Mouse (Mus musculus) midbrain, postnatal 0 days (tissue): ENCODE measurements around the gene Mtg2. TPM values are rescaled to one million over a fixed set of nuclear protein-coding genes. Genes with fewer than 3 reads are reported as not detected.

Experiments used
- ATAC-seq: fragments of 200-750 bp; cut with Nextera tagmentation; 2 replicates; pipeline ENCODE4 v1.8.0; 2017; ENCODE audit warnings: moderate number of reproducible peaks, mild to moderate bottlenecking, moderate TSS enrichment, moderate library complexity; ENCODE audit not compliant: low FRiP score
- DNase-seq: peaks from one replicate; pipeline ENCODE4 v3.0.0-alpha.2; 2015; ENCODE audit warnings: low spot score
- H3K27ac ChIP-seq: fragments of 300-500 bp; sonication (generic); 2 replicates; pipeline ENCODE4 v1.5.1; 2014; ENCODE audit warnings: low read depth, mild to moderate bottlenecking, low read length, mixed read lengths
- H3K27me3 ChIP-seq: fragments of 300-500 bp; sonication (generic); 2 replicates; pipeline ENCODE4 v1.6.1; 2014; ENCODE audit warnings: low read length, control low read depth, mixed read lengths; ENCODE audit not compliant: insufficient read depth
- H3K36me3 ChIP-seq: fragments of 300-500 bp; sonication (generic); 2 replicates; pipeline ENCODE4 v1.6.1; 2014; ENCODE audit warnings: low read length, control low read depth, mixed read lengths; ENCODE audit not compliant: insufficient read depth
- H3K4me1 ChIP-seq: fragments of 300-500 bp; sonication (generic); 2 replicates; pipeline ENCODE4 v1.6.1; 2014; ENCODE audit warnings: mild to moderate bottlenecking, control low read depth, antibody characterized with exemption, low read length, mixed read lengths; ENCODE audit not compliant: insufficient read depth
- H3K4me2 ChIP-seq: fragments of 300-500 bp; sonication (generic); 2 replicates; pipeline ENCODE4 v1.6.1; 2014; ENCODE audit warnings: low read depth, mild to moderate bottlenecking, low read length, mixed read lengths; ENCODE audit not compliant: poor library complexity, severe bottlenecking
- H3K4me3 ChIP-seq: fragments of 300-500 bp; sonication (generic); 2 replicates; pipeline ENCODE4 v1.5.1; 2014; ENCODE audit warnings: low read depth, mild to moderate bottlenecking, low read length, moderate library complexity
- H3K9ac ChIP-seq: fragments of 300-500 bp; sonication (generic); replicated peaks from 2 replicates; pipeline ENCODE4 v1.6.1; 2014; ENCODE audit warnings: mild to moderate bottlenecking, low read length, moderate library complexity, mixed read lengths; ENCODE audit not compliant: poor library complexity, severe bottlenecking
- H3K9me3 ChIP-seq: fragments of 300-500 bp; sonication (generic); 2 replicates; pipeline ENCODE4 v1.6.1; 2016; ENCODE audit warnings: low read length, control low read depth
- CTCF ChIP-seq: IDR thresholded peaks from 2 replicates; pipeline ENCODE4 v1.5.1; 2016; ENCODE audit warnings: antibody characterized with exemption, mild to moderate bottlenecking
- WGBS: fragments of 180-500 bp; shearing (Covaris S2); extraction: QIAGEN DNeasy Blood & Tissue Kit; methylation state at CpG from one replicate; pipeline ENCODE4 v1.1.7; 2014; 5-methylcytosine and 5-hydroxymethylcytosine counted together
- polyA plus RNA-seq: library from polyadenylated mRNA; unstranded; fragments of >200 nt; fragmentation: Nextera tagmentation; extraction: Ambion mirVana; gene quantifications from 2 replicates; pipeline ENCODE4 v1.2.1, GENCODE M21; 2015
- total RNA-seq: library from RNA; depleted of rRNA; stranded (reverse); fragments of >200 nt; gene quantifications from 2 replicates; pipeline ENCODE4 v1.2.3, GENCODE M21; 2014; rRNA removed

Gene Mtg2
- total RNA-seq, result 18.0 and 21.3 TPM in 2 replicates
- 27.3 and 29.1 TPM in 2 replicates for polyA plus RNA-seq

DNA sequence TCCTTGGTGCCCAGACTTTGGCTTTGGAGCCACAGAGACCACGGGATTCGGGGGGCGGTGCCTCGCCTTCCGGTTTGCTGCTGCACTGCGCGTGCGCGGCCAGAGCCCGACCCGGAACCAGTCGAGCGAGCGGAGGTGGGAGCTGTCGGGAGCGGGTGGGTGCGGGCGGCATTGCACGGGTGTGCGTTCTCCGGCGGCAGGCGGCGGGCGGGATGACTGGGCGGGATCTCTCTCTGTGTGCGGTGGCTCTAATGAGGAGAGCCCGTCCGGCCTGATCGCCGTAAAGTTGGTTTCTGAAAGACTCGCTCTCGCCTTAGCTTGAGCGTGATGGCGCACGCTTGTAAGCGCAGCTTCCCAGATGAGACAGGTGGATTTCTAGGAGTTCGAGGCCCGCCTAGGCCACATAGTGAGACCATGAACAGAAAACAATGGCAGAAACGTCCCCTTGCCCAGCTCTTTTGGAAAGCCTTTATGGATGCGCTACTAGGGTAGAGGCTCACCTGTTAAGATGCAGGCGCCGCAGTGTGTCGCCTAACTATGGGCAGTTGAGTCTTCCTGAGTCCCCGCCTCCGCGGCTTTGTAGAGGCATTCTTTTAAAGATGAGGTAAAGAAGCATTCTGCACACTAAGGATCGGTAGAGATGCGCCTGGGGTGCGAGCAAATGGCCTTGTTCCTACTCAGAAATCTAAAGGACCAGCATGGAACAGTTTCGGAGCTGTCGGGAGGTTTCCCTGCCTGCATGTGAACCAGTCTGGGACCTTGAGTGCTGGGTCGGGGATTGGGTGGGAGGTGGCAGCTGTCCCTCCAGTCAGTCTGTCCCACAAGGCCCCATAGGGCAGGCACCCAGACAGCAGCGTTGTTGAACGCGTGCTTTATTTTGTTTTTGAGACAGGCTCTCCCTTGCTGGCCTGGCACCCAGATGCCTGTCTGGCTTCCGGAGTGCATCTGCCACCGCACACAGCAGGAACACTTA is at the start of gene Mtg2:
Gene Mtg2, plus strand, starts transcription at position 108 of the 973 bp plus-strand sequence.
- Histone ChIP-seq H3K9me3 (no peaks in the 10 kb centered on the region), H3K4me3 (peak within 1 kb of the TSS; percentile 52), H3K27ac (peak within 1 kb of the TSS; percentile 95), H3K27me3 (no peaks in the 10 kb centered on the region), H3K9ac (peak within 1 kb of the TSS; percentile 73), H3K36me3 (peaks cover 20% of the 10 kb centered on the region), H3K4me1 (peaks cover 5% of the 10 kb centered on the region; the same call in 1 of the 2 replicates), H3K4me2 (peak within 1 kb of the TSS; percentile 80)
- peak; percentile 13; the same call in 1 of the 2 replicates for TF ChIP-seq CTCF
- peak; percentile 93 for DNase-seq
- 4% methylated on average over 58 of the region's 58 CpGs for WGBS
- ATAC-seq, result peak; percentile 96

- no peak overlapping the region for H3K9ac ChIP-seq
- no peak overlapping the region for H3K4me2 ChIP-seq
- DNase-seq (no peak), ATAC-seq (no peak)
- WGBS, result 86% methylated on average over 8 of the region's 8 CpGs
- H3K4me1 ChIP-seq, result 0 out of 2 replicates have a peak, but pooled peaks cover 2% of the 10 kb centered on the region
- H3K27ac ChIP-seq, result no peak overlapping the region
- no peak overlapping the region for H3K4me3 ChIP-seq
- H3K27me3 ChIP-seq, result peaks cover 4% of the 10 kb centered on the region; the same call in 1 of the 2 replicates
- no peaks in the 10 kb centered on the region for H3K36me3 ChIP-seq
- no peak for TF ChIP-seq CTCF
- H3K9me3 ChIP-seq, result no peaks in the 10 kb centered on the region
These were observed 49.5 kb upstream of the Mtg2 start for GRCm38 (mm10) chr2:180020919-180021318.

GRCm38 (mm10) chr2:180022751-180023150 is 47.6 kb upstream of the Mtg2 start:
- no peaks in the 10 kb centered on the region for H3K9me3 ChIP-seq
- H3K27ac ChIP-seq, result no peak overlapping the region
- H3K4me2 ChIP-seq, result no peak overlapping the region
- H3K9ac ChIP-seq, result no peak overlapping the region
- no peak for DNase-seq
- H3K27me3 ChIP-seq, result peaks cover 4% of the 10 kb centered on the region; the same call in 1 of the 2 replicates
- H3K36me3 ChIP-seq, result peaks cover 1% of the 10 kb centered on the region; the same call in 1 of the 2 replicates
- WGBS, result 67% methylated on average over 6 of the region's 6 CpGs
- no peak for TF ChIP-seq CTCF
- ATAC-seq, result no peak
- H3K4me3 ChIP-seq, result no peak overlapping the region
- peaks cover 17% of the 10 kb centered on the region; the same call in 1 of the 2 replicates for H3K4me1 ChIP-seq

DNA sequence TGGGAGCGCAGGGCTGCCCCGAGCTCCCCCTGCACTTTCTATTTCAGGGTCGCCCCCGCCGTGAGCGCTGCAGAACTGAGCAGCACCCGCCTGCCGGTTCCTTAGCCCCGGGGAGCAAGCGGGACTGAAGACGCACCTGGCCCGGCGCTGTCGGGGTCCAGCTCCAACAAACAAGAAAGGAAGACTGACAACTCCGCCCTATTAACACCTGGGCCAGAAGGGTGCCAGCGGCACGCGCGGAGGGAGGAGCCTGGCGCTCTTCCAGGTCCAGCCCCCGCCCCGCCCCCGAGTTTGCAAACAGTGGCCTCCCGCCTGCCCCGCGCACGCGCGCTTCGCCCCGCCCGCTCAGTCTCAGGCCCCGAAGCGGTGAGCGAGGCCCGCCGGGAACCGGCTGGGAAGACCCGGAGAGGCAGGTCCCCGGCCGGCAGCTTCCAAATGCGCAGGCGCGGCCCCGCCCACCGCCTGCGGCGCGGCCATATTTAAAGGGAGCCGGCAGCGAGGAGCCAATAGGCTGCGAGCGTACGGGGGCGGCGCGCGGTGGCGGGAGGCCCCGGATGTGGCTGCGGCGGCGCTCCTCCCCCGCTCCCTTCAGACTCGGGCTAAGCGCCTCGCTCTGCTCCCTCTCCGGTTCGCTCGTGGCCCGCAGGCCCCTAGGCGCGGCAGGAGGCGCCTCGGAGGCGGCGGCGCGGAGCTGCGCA is 45.8 kb upstream of the Mtg2 start, which contains the start of gene Lsm14b:
Gene Lsm14b, plus strand, starts transcription at position 587 of the 698 bp plus-strand sequence.
- H3K27ac ChIP-seq, result peak within 1 kb of the TSS; percentile 96
- H3K9ac ChIP-seq, result peak within 1 kb of the TSS; percentile 91
- H3K4me2 ChIP-seq, result peak within 1 kb of the TSS; percentile 99
- peaks cover 19% of the 10 kb centered on the region for H3K36me3 ChIP-seq
- H3K4me3 ChIP-seq, result peak within 1 kb of the TSS; percentile 97
- peak; percentile 95 for ATAC-seq
- peak; percentile 97 for DNase-seq
- H3K4me1 ChIP-seq, result peaks cover 18% of the 10 kb centered on the region; the same call in 1 of the 2 replicates
- no peak for TF ChIP-seq CTCF
- under 1% methylated on average over 42 of the region's 80 CpGs for WGBS
- H3K27me3 ChIP-seq, result peaks cover 4% of the 10 kb centered on the region; the same call in 1 of the 2 replicates
- no peaks in the 10 kb centered on the region for H3K9me3 ChIP-seq

DNA sequence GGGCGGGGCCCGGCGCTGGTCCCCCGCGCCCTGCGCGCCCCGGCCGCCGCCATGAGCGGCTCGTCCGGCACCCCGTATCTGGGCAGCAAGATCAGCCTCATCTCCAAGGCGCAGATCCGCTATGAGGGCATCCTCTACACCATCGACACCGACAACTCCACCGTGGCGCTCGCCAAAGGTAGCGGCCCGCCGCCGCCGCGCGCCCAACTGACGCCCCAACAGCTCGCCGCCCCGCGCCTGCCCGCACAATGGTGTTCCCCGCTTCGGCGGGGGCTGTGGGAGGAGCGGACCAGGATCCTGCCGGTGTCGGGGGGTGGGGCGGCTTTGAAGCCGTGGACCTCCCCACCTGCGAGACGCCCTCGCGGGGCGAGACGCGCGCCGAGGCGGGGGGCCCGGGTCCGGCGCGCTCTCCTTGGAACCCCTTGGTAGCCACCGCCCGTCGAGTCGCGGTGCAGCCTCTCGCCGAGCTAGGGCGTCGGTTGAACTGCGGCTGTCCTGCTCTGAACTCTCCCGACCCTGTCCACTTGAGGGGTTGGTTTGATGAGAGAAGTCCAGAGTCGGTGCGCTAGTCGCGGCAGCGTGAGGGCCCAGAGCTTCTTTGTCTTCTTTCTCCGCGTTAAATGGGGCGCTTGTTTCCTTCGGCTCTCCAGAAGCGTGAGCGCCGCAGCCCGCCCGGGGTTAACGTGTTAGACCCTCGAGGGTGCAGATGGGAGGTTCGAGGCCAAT is 45.1 kb upstream of the Mtg2 start:
- H3K4me2 ChIP-seq, result peak overlapping the region; percentile 99
- WGBS, result 0% methylated on average over 47 of the region's 84 CpGs
- no peak for TF ChIP-seq CTCF
- H3K36me3 ChIP-seq, result peaks cover 23% of the 10 kb centered on the region
- DNase-seq (peak; percentile 36), ATAC-seq (peak; percentile 67)
- peaks cover 18% of the 10 kb centered on the region; the same call in 1 of the 2 replicates for H3K4me1 ChIP-seq
- no peaks in the 10 kb centered on the region for H3K9me3 ChIP-seq
- peak overlapping the region; percentile 91 for H3K9ac ChIP-seq
- H3K27ac ChIP-seq, result peak overlapping the region; percentile 96
- peaks cover 4% of the 10 kb centered on the region; the same call in 1 of the 2 replicates for H3K27me3 ChIP-seq
- peak overlapping the region; percentile 97 for H3K4me3 ChIP-seq
